Mouse (Mus musculus): ENCODE results near the gene Pkd2l1. TPM values are rescaled to one million over a fixed set of nuclear protein-coding genes. Genes with fewer than 3 reads are reported as not detected.

The Pkd2l1 gene
- polyA plus RNA-seq, 1 experiment from 2014 or later: 0.75 TPM

GRCm38 (mm10) chr19:44207079-44207478, 14.8 kb upstream of the Pkd2l1 start:
- Histone ChIP-seq H3K27ac (ENCODE audit: low read depth, low read length) (no peak overlapping the region), H3K9me3 (ENCODE audit: control insufficient read depth, low read length) (no peaks in the 10 kb centered on the region), H3K9ac (ENCODE audit: low read depth, low read length) (no peak overlapping the region), H3K4me2 (ENCODE audit: low read length) (no peak overlapping the region), H3K4me3 (ENCODE audit: low read length) (no peak overlapping the region), H3K4me1 (ENCODE audit: control insufficient read depth, insufficient read depth, low read depth, low read length) (no peaks in the 10 kb centered on the region), H3K27me3 (replicated peaks; ENCODE audit: control insufficient read depth, insufficient read depth, low read length) (no peaks in the 10 kb centered on the region), H3K36me3 (ENCODE audit: control insufficient read depth, insufficient read depth, low read length) (no peaks in the 10 kb centered on the region)
- WGBS: 71% methylated on average over 2 of the region's 2 CpGs
- ATAC-seq: no peak

- 96% methylated on average over 9 of the region's 9 CpGs for WGBS
- H3K4me2 ChIP-seq (ENCODE audit: low read length): no peak within 1 kb of the TSS
- H3K27me3 ChIP-seq (replicated peaks; ENCODE audit: control insufficient read depth, insufficient read depth, low read length): no peaks in the 10 kb centered on the region
- no peak within 1 kb of the TSS for H3K4me3 ChIP-seq (ENCODE audit: low read length)
- no peak for ATAC-seq
- H3K36me3 ChIP-seq (ENCODE audit: control insufficient read depth, insufficient read depth, low read length): no peaks in the 10 kb centered on the region
- H3K9me3 ChIP-seq (ENCODE audit: control insufficient read depth, low read length): no peaks in the 10 kb centered on the region
- H3K9ac ChIP-seq (ENCODE audit: low read depth, low read length): no peak within 1 kb of the TSS
- no peaks in the 10 kb centered on the region for H3K4me1 ChIP-seq (ENCODE audit: control insufficient read depth, insufficient read depth, low read depth, low read length)
- H3K27ac ChIP-seq (ENCODE audit: low read depth, low read length): no peak within 1 kb of the TSS
These were observed 10.8 kb upstream of the Pkd2l1 start, which contains the start of gene Scd3 for GRCm38 (mm10) chr19:44203015-44203564. Scd3 (plus strand) TSS chr19:44203269.

- no peaks in the 10 kb centered on the region for H3K4me1 ChIP-seq (ENCODE audit: control insufficient read depth, insufficient read depth, low read depth, low read length)
- WGBS: 66% methylated on average over 2 of the region's 2 CpGs
- no peak overlapping the region for H3K9ac ChIP-seq (ENCODE audit: low read depth, low read length)
- H3K36me3 ChIP-seq (ENCODE audit: control insufficient read depth, insufficient read depth, low read length): no peaks in the 10 kb centered on the region
- H3K27me3 ChIP-seq (replicated peaks; ENCODE audit: control insufficient read depth, insufficient read depth, low read length): no peaks in the 10 kb centered on the region
- no peak for ATAC-seq
- no peaks in the 10 kb centered on the region for H3K9me3 ChIP-seq (ENCODE audit: control insufficient read depth, low read length)
- no peak overlapping the region for H3K4me2 ChIP-seq (ENCODE audit: low read length)
- H3K27ac ChIP-seq (ENCODE audit: low read depth, low read length): no peak overlapping the region
- H3K4me3 ChIP-seq (ENCODE audit: low read length): no peak overlapping the region
These were observed 6.7 kb upstream of the Pkd2l1 start for GRCm38 (mm10) chr19:44198964-44199363.

GRCm38 (mm10) chr19:44198494-44198893, 6.3 kb upstream of the Pkd2l1 start:
- no peak for ATAC-seq
- H3K9ac ChIP-seq (ENCODE audit: low read depth, low read length): no peak overlapping the region
- H3K36me3 ChIP-seq (ENCODE audit: control insufficient read depth, insufficient read depth, low read length): no peaks in the 10 kb centered on the region
- WGBS: 87% methylated on average over 6 of the region's 6 CpGs
- no peak overlapping the region for H3K4me2 ChIP-seq (ENCODE audit: low read length)
- no peaks in the 10 kb centered on the region for H3K9me3 ChIP-seq (ENCODE audit: control insufficient read depth, low read length)
- H3K27me3 ChIP-seq (replicated peaks; ENCODE audit: control insufficient read depth, insufficient read depth, low read length): no peaks in the 10 kb centered on the region
- H3K4me1 ChIP-seq (ENCODE audit: control insufficient read depth, insufficient read depth, low read depth, low read length): no peaks in the 10 kb centered on the region
- H3K4me3 ChIP-seq (ENCODE audit: low read length): no peak overlapping the region
- no peak overlapping the region for H3K27ac ChIP-seq (ENCODE audit: low read depth, low read length)

GRCm38 (mm10) chr19:44197053-44197852, 5.0 kb upstream of the Pkd2l1 start:
- H3K27ac ChIP-seq (ENCODE audit: low read depth, low read length): no peak overlapping the region
- no peaks in the 10 kb centered on the region for H3K27me3 ChIP-seq (replicated peaks; ENCODE audit: control insufficient read depth, insufficient read depth, low read length)
- H3K4me1 ChIP-seq (ENCODE audit: control insufficient read depth, insufficient read depth, low read depth, low read length): no peaks in the 10 kb centered on the region
- WGBS: 88% methylated on average over 10 of the region's 10 CpGs
- no peaks in the 10 kb centered on the region for H3K36me3 ChIP-seq (ENCODE audit: control insufficient read depth, insufficient read depth, low read length)
- no peak for ATAC-seq
- H3K9me3 ChIP-seq (ENCODE audit: control insufficient read depth, low read length): no peaks in the 10 kb centered on the region
- no peak overlapping the region for H3K4me3 ChIP-seq (ENCODE audit: low read length)
- H3K9ac ChIP-seq (ENCODE audit: low read depth, low read length): no peak overlapping the region
- no peak overlapping the region for H3K4me2 ChIP-seq (ENCODE audit: low read length)

GRCm38 (mm10) chr19:44195138-44195537, 2.9 kb upstream of the Pkd2l1 start:
- no peaks in the 10 kb centered on the region for H3K4me1 ChIP-seq (ENCODE audit: control insufficient read depth, insufficient read depth, low read depth, low read length)
- ATAC-seq: peak; percentile 79
- no peaks in the 10 kb centered on the region for H3K36me3 ChIP-seq (ENCODE audit: control insufficient read depth, insufficient read depth, low read length)
- no peaks in the 10 kb centered on the region for H3K9me3 ChIP-seq (ENCODE audit: control insufficient read depth, low read length)
- H3K4me3 ChIP-seq (ENCODE audit: low read length): no peak overlapping the region
- H3K4me2 ChIP-seq (ENCODE audit: low read length): no peak overlapping the region
- H3K27ac ChIP-seq (ENCODE audit: low read depth, low read length): no peak overlapping the region
- H3K9ac ChIP-seq (ENCODE audit: low read depth, low read length): no peak overlapping the region
- WGBS: 6% methylated on average over 7 of the region's 7 CpGs
- no peaks in the 10 kb centered on the region for H3K27me3 ChIP-seq (replicated peaks; ENCODE audit: control insufficient read depth, insufficient read depth, low read length)

- Histone ChIP-seq H3K4me1 (ENCODE audit: control insufficient read depth, insufficient read depth, low read depth, low read length) (no peaks in the 10 kb centered on the region), H3K9me3 (ENCODE audit: control insufficient read depth, low read length) (no peaks in the 10 kb centered on the region), H3K4me3 (ENCODE audit: low read length) (no peak overlapping the region), H3K9ac (ENCODE audit: low read depth, low read length) (no peak overlapping the region), H3K27ac (ENCODE audit: low read depth, low read length) (no peak overlapping the region), H3K36me3 (ENCODE audit: control insufficient read depth, insufficient read depth, low read length) (no peaks in the 10 kb centered on the region), H3K4me2 (ENCODE audit: low read length) (no peak overlapping the region), H3K27me3 (replicated peaks; ENCODE audit: control insufficient read depth, insufficient read depth, low read length) (no peaks in the 10 kb centered on the region)
- 86% methylated on average over 7 of the region's 7 CpGs for WGBS
- ATAC-seq: no peak
These were observed 1.7 kb upstream of the Pkd2l1 start for GRCm38 (mm10) chr19:44193906-44194305.

- 79% methylated on average over 4 of the region's 4 CpGs for WGBS
These were observed 3.2 kb downstream of the Pkd2l1 start for GRCm38 (mm10) chr19:44189056-44189455.

GRCm38 (mm10) chr19:44183968-44184367, 8.3 kb downstream of the Pkd2l1 start:
- H3K4me3 ChIP-seq (ENCODE audit: low read length): no peak overlapping the region
- 73% methylated on average over 3 of the region's 3 CpGs for WGBS

More at GRCm38 (mm10) chr19:44189056-44189455, 3.2 kb downstream of the Pkd2l1 start:
- Histone ChIP-seq H3K4me2 (ENCODE audit: low read length) (no peak overlapping the region), H3K4me3 (ENCODE audit: low read length) (no peak overlapping the region), H3K9me3 (ENCODE audit: control insufficient read depth, low read length) (no peaks in the 10 kb centered on the region), H3K27ac (ENCODE audit: low read depth, low read length) (no peak overlapping the region), H3K4me1 (ENCODE audit: control insufficient read depth, insufficient read depth, low read depth, low read length) (no peaks in the 10 kb centered on the region), H3K36me3 (ENCODE audit: control insufficient read depth, insufficient read depth, low read length) (no peaks in the 10 kb centered on the region), H3K9ac (ENCODE audit: low read depth, low read length) (no peak overlapping the region), H3K27me3 (replicated peaks; ENCODE audit: control insufficient read depth, insufficient read depth, low read length) (no peaks in the 10 kb centered on the region)
- ATAC-seq: no peak

More at GRCm38 (mm10) chr19:44183968-44184367, 8.3 kb downstream of the Pkd2l1 start:
- Histone ChIP-seq H3K9me3 (ENCODE audit: control insufficient read depth, low read length) (no peaks in the 10 kb centered on the region), H3K4me1 (ENCODE audit: control insufficient read depth, insufficient read depth, low read depth, low read length) (no peaks in the 10 kb centered on the region), H3K4me2 (ENCODE audit: low read length) (no peak overlapping the region), H3K27me3 (replicated peaks; ENCODE audit: control insufficient read depth, insufficient read depth, low read length) (no peaks in the 10 kb centered on the region), H3K36me3 (ENCODE audit: control insufficient read depth, insufficient read depth, low read length) (no peaks in the 10 kb centered on the region), H3K9ac (ENCODE audit: low read depth, low read length) (no peak overlapping the region), H3K27ac (ENCODE audit: low read depth, low read length) (no peak overlapping the region)
- no peak for ATAC-seq
